Mouse (Mus musculus) MEL (cell line): ENCODE data around the gene Cbfa2t2.

Experiments used
- CTCF ChIP-seq, 3 experiments: IDR thresholded peaks in 2 of 3; conservative IDR thresholded peaks in 1 of 3; 2 replicates each; pipeline ENCODE4 v1.5.1; 2011 to 2012; ENCODE audit warnings: low read length in 3 of 3, low read depth in 2 of 3, mild to moderate bottlenecking in 2 of 3, improper control_type of control experiment in 1 of 3, inconsistent platforms in 1 of 3, mixed read lengths in 1 of 3, moderate library complexity in 1 of 3; ENCODE audit not compliant: control insufficient read depth in 1 of 3, insufficient read depth in 1 of 3, poor library complexity in 1 of 3, severe bottlenecking in 1 of 3
- MYC ChIP-seq: IDR thresholded peaks from 2 replicates; pipeline ENCODE4 v1.6.1; 2011; ENCODE audit warnings: low read depth, mild to moderate bottlenecking, low read length, improper control_type of control experiment, moderate library complexity

- TF ChIP-seq CTCF (IDR thresholded peaks at IDR 0.05 in 2 of 3, conservative IDR thresholded peaks at IDR 0.05 in 1 of 3; ENCODE audit: control insufficient read depth in 1 of 3, insufficient read depth in 1 of 3, low read depth in 2 of 3, low read length in 3 of 3, poor library complexity in 1 of 3, severe bottlenecking in 1 of 3) (no peak), MYC (no peak)
These were observed 12.7 kb upstream of the Cbfa2t2 start for GRCm38 (mm10) chr2:154423548-154423947.
